Comparison of ENCODE assay signal across 12 mouse cellular contexts in the genomic region with DNA sequence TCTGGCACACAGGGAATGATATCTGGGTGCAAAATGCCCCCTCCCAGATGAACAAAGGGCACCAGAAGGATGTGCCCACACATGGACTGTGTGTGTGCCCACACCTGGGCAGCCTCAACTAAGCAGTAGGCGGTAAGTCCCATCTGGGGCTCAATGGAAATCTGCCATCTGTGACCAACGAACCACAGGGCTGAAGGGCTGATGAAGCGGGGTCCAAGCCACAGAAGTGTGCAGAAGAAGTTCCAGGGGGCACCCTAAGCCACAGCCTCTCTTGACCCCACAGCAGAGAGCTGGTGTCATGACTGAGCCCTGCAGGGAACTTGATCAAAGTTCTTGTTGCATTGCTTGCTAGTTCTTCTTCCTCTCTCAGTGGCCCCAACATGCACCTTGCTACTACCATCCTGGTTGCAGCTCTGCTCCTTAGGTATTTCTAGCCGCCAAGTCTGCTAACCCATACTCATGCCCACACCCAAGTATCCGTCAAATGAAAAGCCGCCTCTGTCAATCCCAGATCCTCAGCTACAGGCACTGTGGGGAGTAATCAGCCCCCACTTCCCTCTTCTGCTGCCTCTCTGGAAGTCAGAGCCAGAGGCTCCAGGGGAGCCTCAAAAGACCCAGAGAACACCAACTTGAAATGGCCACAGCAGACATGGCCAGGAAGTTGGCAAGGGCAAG. TPM values are rescaled to one million over a fixed set of nuclear protein-coding genes. Genes with fewer than 3 reads are reported as not detected.
A peak's percentile ranks its signal among the peaks of the same experiment; 100 is the strongest.
DNase-seq lines count a peak whose midpoint lies in the region; ATAC-seq and TF ChIP-seq lines count a peak whose summit lies in the region.
"Had no signal": no experiment of that assay in that cellular context is flagged by ENCODE, and none has a peak within 500 bp of the region (broad histone marks: within the 10 kb centered on the region; RNA-seq: fewer than 3 reads in every experiment).

No protein-coding gene starts in this region.

- no peaks in the 10 kb centered on the region for H3K27me3 ChIP-seq in lung, postnatal 0 days (replicated peaks; ENCODE audit: insufficient read depth, low read length)
- no peaks in the 10 kb centered on the region for H3K27me3 ChIP-seq in liver, embryonic 13.5 days
- no peaks in the 10 kb centered on the region for H3K27me3 ChIP-seq in stomach, embryonic 16.5 days (ENCODE audit: control insufficient read depth, insufficient read depth, low read length)
- H3K27me3 ChIP-seq: embryonic facial prominence, embryonic 13.5 days had no signal

- peaks cover 37% of the 10 kb centered on the region for H3K4me1 ChIP-seq in lung, postnatal 0 days (ENCODE audit: insufficient read depth, low read depth, low read length)
- H3K4me1 ChIP-seq in liver, embryonic 13.5 days (replicated peaks), result peaks cover 44% of the 10 kb centered on the region
- 0 out of 2 replicates have a peak, but pooled peaks cover 5% of the 10 kb centered on the region for H3K4me1 ChIP-seq in stomach, embryonic 16.5 days (ENCODE audit: control insufficient read depth, insufficient read depth, low read length)

- no peaks in the 10 kb centered on the region for H3K9me3 ChIP-seq in lung, postnatal 0 days (ENCODE audit: low read length)
- H3K9me3 ChIP-seq in liver, embryonic 13.5 days (replicated peaks), result no peaks in the 10 kb centered on the region
- H3K9me3 ChIP-seq in stomach, embryonic 16.5 days (replicated peaks; ENCODE audit: control insufficient read depth, low read length), result no peaks in the 10 kb centered on the region
- H3K9me3 ChIP-seq: embryonic facial prominence, embryonic 13.5 days had no signal

- ATAC-seq in frontal cortex, adult (ENCODE audit: low TSS enrichment), result 0 out of 2 replicates have a peak, but pooled peaks have one; percentile 13
- no peak for ATAC-seq in lung, postnatal 0 days
- no peak for ATAC-seq in liver, embryonic 13.5 days (ENCODE audit: low read depth)
- no peak for ATAC-seq in stomach, embryonic 16.5 days (ENCODE audit: insufficient read depth, low FRiP score)
- no peak for ATAC-seq in cerebellum, adult (ENCODE audit: insufficient number of reproducible peaks, low FRiP score, low TSS enrichment)

- H3K36me3 ChIP-seq in lung, postnatal 0 days (ENCODE audit: insufficient read depth, low read length), result no peaks in the 10 kb centered on the region
- H3K36me3 ChIP-seq in liver, embryonic 13.5 days, result no peaks in the 10 kb centered on the region
- no peaks in the 10 kb centered on the region for H3K36me3 ChIP-seq in stomach, embryonic 16.5 days (ENCODE audit: control insufficient read depth, insufficient read depth, low read length)
- H3K36me3 ChIP-seq: embryonic facial prominence, embryonic 13.5 days had no signal

- H3K4me3 ChIP-seq in lung, postnatal 0 days (ENCODE audit: low read depth, low read length), result no peak overlapping the region
- no peak overlapping the region for H3K4me3 ChIP-seq in liver, embryonic 13.5 days (replicated peaks)
- H3K4me3 ChIP-seq in stomach, embryonic 16.5 days (replicated peaks; ENCODE audit: low read length), result no peak overlapping the region
- H3K4me3 ChIP-seq: embryonic facial prominence, embryonic 13.5 days had no signal

- TF ChIP-seq CTCF in lung, postnatal 0 days (IDR thresholded peaks at IDR 0.05), result no peak

- no peak overlapping the region; the same call in 1 of the 2 replicates for H3K4me2 ChIP-seq in lung, postnatal 0 days (replicated peaks; ENCODE audit: low read depth, low read length)
- H3K4me2 ChIP-seq in liver, embryonic 13.5 days, result no peak overlapping the region
- no peak overlapping the region for H3K4me2 ChIP-seq in stomach, embryonic 16.5 days (ENCODE audit: low read depth, low read length)
- H3K4me2 ChIP-seq: embryonic facial prominence, embryonic 13.5 days had no signal

- WGBS in lung, postnatal 0 days, result 83% methylated on average over 6 of the region's 6 CpGs
- 40% methylated on average over 6 of the region's 6 CpGs for WGBS in liver, embryonic 13.5 days (ENCODE audit: insufficient replicate concordance)
- 86% methylated on average over 6 of the region's 6 CpGs for WGBS in stomach, embryonic 16.5 days

- peak overlapping the region; percentile 75; the same call in 1 of the 2 replicates for H3K27ac ChIP-seq in lung, postnatal 0 days (ENCODE audit: low read length)
- peak overlapping the region; percentile 34 for H3K27ac ChIP-seq in liver, embryonic 13.5 days
- peak overlapping the region; percentile 10; the same call in 1 of the 2 replicates for H3K27ac ChIP-seq in stomach, embryonic 16.5 days (ENCODE audit: low read length)
- H3K27ac ChIP-seq: embryonic facial prominence, embryonic 13.5 days had no signal

- no peak for TF ChIP-seq EP300 in lung, postnatal 0 days (IDR thresholded peaks at IDR 0.05)

- no peak overlapping the region for H3K9ac ChIP-seq in lung, postnatal 0 days (replicated peaks; ENCODE audit: low read depth)
- no peak overlapping the region for H3K9ac ChIP-seq in liver, embryonic 13.5 days
- H3K9ac ChIP-seq in stomach, embryonic 16.5 days (ENCODE audit: low read length), result no peak overlapping the region
- H3K9ac ChIP-seq: embryonic facial prominence, embryonic 13.5 days had no signal

- DNase-seq in frontal cortex, adult 2 months (ENCODE audit: extremely low spot score in 1 of 2, low spot score in 1 of 2), result no peak
- DNase-seq in lung, postnatal 0 days (ENCODE audit: low spot score), result no peak
- DNase-seq in lung, postnatal 14 days, result no peak
- no peak for DNase-seq in liver, embryonic 13.5 days
- no peak for DNase-seq in gastrocnemius, postnatal 10 days
- DNase-seq: cerebellum, postnatal 14 days; gastrocnemius, postnatal 14 days; right cerebral cortex, postnatal 14 days had no signal

RNA-seq across cellular contexts. Expression of gene Itpk1, which starts 58.7 kb away (rescaled TPM):
- polyA plus RNA-seq in frontal cortex, adult 2 months (2012; rRNA removed), result 45.0 and 46.4 TPM in 2 replicates
- 9.7 and 10.9 TPM in 2 replicates for polyA plus RNA-seq in lung, postnatal 0 days (2015; fragmentation: Nextera tagmentation; extraction: Ambion mirVana)
- 3.0 and 3.3 TPM in 2 replicates for polyA plus RNA-seq in liver, embryonic 13.5 days (2015; fragmentation: Nextera tagmentation; extraction: Ambion mirVana)
- polyA plus RNA-seq in stomach, embryonic 16.5 days (2015; fragmentation: Nextera tagmentation; extraction: Ambion mirVana), result 21.9 and 22.6 TPM in 2 replicates
- 1 to 10 TPM; 5.6 to 6.0 TPM for total RNA-seq in gastrocnemius, postnatal 10 days (2021)

Comparison
In these comparisons a context has a peak if more than half of its experiments do, and no peak if none do; other contexts are left out.
1. H3K27ac ChIP-seq: peak in every context shown above with its lines; median percentile 75 in lung, postnatal 0 days; 34 in liver, embryonic 13.5 days; 10 in stomach, embryonic 16.5 days.